Comparison of ENCODE assay signal across 23 mouse cellular contexts in genomic region chr17:26437089-26437815, GRCm38 (mm10). TPM values are rescaled to one million over a fixed set of nuclear protein-coding genes. Genes with fewer than 3 reads are reported as not detected.
DNase-seq lines count a peak whose midpoint lies in the region; ATAC-seq and TF ChIP-seq lines count a peak whose summit lies in the region.
"Had no signal": no experiment of that assay in that cellular context is flagged by ENCODE, and none has a peak within 500 bp of the region (broad histone marks: within the 10 kb centered on the region; RNA-seq: fewer than 3 reads in every experiment).

No protein-coding gene starts in this region.

- TF ChIP-seq POLR2A in spleen, adult 2 months (IDR thresholded peaks at IDR 0.05; ENCODE audit: low read depth, low read length) = no peak

- no peak overlapping the region for H3K4me2 ChIP-seq in hindbrain, postnatal 0 days (ENCODE audit: low read depth, low read length)
- H3K4me2 ChIP-seq: heart, embryonic 11.5 days; kidney, embryonic 15.5 days; liver, embryonic 13.5 days; lung, embryonic 14.5 days; midbrain, embryonic 13.5 days; neural tube, embryonic 12.5 days had no signal

- H3K9ac ChIP-seq in hindbrain, postnatal 0 days (replicated peaks; ENCODE audit: low read length) = no peak overlapping the region
- H3K9ac ChIP-seq: forebrain, postnatal 0 days; kidney, embryonic 15.5 days; liver, embryonic 13.5 days; lung, embryonic 14.5 days; midbrain, embryonic 13.5 days; neural tube, embryonic 12.5 days had no signal

- H3K4me3 ChIP-seq in spleen, adult 2 months (ENCODE audit: extremely low read depth, insufficient read depth, insufficient read length) = no peak overlapping the region
- no peak overlapping the region for H3K4me3 ChIP-seq in macrophage (ENCODE audit: inconsistent target)
- no peak overlapping the region for H3K4me3 ChIP-seq in embryonic facial prominence, embryonic 10.5 days
- H3K4me3 ChIP-seq in hindbrain, postnatal 0 days (ENCODE audit: low read length) = no peak overlapping the region
- H3K4me3 ChIP-seq: kidney, embryonic 15.5 days; liver, embryonic 13.5 days; midbrain, embryonic 13.5 days; neural tube, embryonic 12.5 days had no signal

- TF ChIP-seq CTCF in spleen, adult 2 months (IDR thresholded peaks at IDR 0.05; ENCODE audit: extremely low read depth, insufficient read depth, insufficient read length, insufficient replicate concordance) = no peak
- no peak for TF ChIP-seq CTCF in hindbrain, postnatal 0 days (IDR thresholded peaks at IDR 0.05; ENCODE audit: low read depth)

- no peaks in the 10 kb centered on the region for H3K36me3 ChIP-seq in spleen, adult 2 months (ENCODE audit: control insufficient read depth, insufficient read depth, low read length)
- no peaks in the 10 kb centered on the region for H3K36me3 ChIP-seq in macrophage (ENCODE audit: inconsistent target)
- H3K36me3 ChIP-seq in embryonic facial prominence, embryonic 10.5 days (replicated peaks) = no peaks in the 10 kb centered on the region
- peaks cover 15% of the 10 kb centered on the region for H3K36me3 ChIP-seq in hindbrain, postnatal 0 days (ENCODE audit: insufficient read depth, low read length)
- H3K36me3 ChIP-seq: G1E; liver, embryonic 13.5 days had no signal

- H3K27ac ChIP-seq in spleen, adult 2 months (ENCODE audit: insufficient read depth, low read length) = peak overlapping the region; percentile 68
- peak overlapping the region; percentile 86 for H3K27ac ChIP-seq in macrophage
- H3K27ac ChIP-seq in embryonic facial prominence, embryonic 10.5 days (replicated peaks) = no peak overlapping the region
- no peak overlapping the region for H3K27ac ChIP-seq in hindbrain, postnatal 0 days
- H3K27ac ChIP-seq: kidney, embryonic 15.5 days; liver, embryonic 13.5 days; midbrain, embryonic 13.5 days; neural tube, embryonic 12.5 days had no signal

- no peaks in the 10 kb centered on the region for H3K9me3 ChIP-seq in embryonic facial prominence, embryonic 10.5 days
- H3K9me3 ChIP-seq in hindbrain, postnatal 0 days (ENCODE audit: low read length) = no peaks in the 10 kb centered on the region
- H3K9me3 ChIP-seq: kidney, embryonic 15.5 days; liver, embryonic 13.5 days; midbrain, embryonic 13.5 days; neural tube, embryonic 12.5 days had no signal

- no peaks in the 10 kb centered on the region for H3K27me3 ChIP-seq in spleen, adult 2 months (ENCODE audit: control insufficient read depth, insufficient read depth, low read length)
- H3K27me3 ChIP-seq in embryonic facial prominence, embryonic 10.5 days (replicated peaks; ENCODE audit: low read depth, poor library complexity, severe bottlenecking) = peaks cover 88% of the 10 kb centered on the region
- H3K27me3 ChIP-seq in hindbrain, postnatal 0 days (ENCODE audit: insufficient read depth, low read length) = no peaks in the 10 kb centered on the region

- no peaks in the 10 kb centered on the region for H3K79me2 ChIP-seq in macrophage (ENCODE audit: inconsistent target)

- peak; percentile 35 for DNase-seq in layer of hippocampus, adult 11-12 months (ENCODE audit: low spot score)
- DNase-seq in layer of hippocampus, postnatal 10 days (ENCODE audit: low spot score in 2 of 2) = no peak
- DNase-seq in spleen, adult 2 months (ENCODE audit: low read depth in 1 of 2, low spot score in 2 of 2) = no peak
- no peak for DNase-seq in spleen, postnatal 10 days (ENCODE audit: low spot score in 2 of 2)
- DNase-seq in embryonic facial prominence, embryonic 10.5 days (ENCODE audit: low spot score) = no peak
- DNase-seq in hindbrain, postnatal 0 days (ENCODE audit: low spot score) = no peak
- DNase-seq: adrenal gland, adult 2 months; cerebellum, adult 9-10 months; forebrain, postnatal 0 days; kidney, postnatal 36 days; liver, embryonic 13.5 days; lung, embryonic 14.5 days; retina, postnatal 1 day; right cerebral cortex, postnatal 25 days; spleen, adult 18-20 months; thymus, postnatal 14 days had no signal

- no peaks in the 10 kb centered on the region for H3K4me1 ChIP-seq in spleen, adult 2 months (ENCODE audit: control insufficient read depth, insufficient read depth, insufficient read length)
- peaks cover 12% of the 10 kb centered on the region for H3K4me1 ChIP-seq in embryonic facial prominence, embryonic 10.5 days
- H3K4me1 ChIP-seq in hindbrain, postnatal 0 days (ENCODE audit: insufficient read depth, low read length) = peaks cover 3% of the 10 kb centered on the region; the same call in 1 of the 2 replicates
- H3K4me1 ChIP-seq: liver, embryonic 13.5 days had no signal

- no peak for ATAC-seq in hindbrain, postnatal 0 days
- ATAC-seq: forebrain, postnatal 0 days; intestine, postnatal 0 days; midbrain, embryonic 13.5 days had no signal

- 74% methylated on average over 14 of the region's 14 CpGs for WGBS in spleen, adult 2 months
- WGBS in macrophage (ENCODE audit: missing documents) = 33% methylated on average over 13 of the region's 14 CpGs
- 87% methylated on average over 14 of the region's 14 CpGs for WGBS in embryonic facial prominence, embryonic 10.5 days
- WGBS in hindbrain, postnatal 0 days = 88% methylated on average over 14 of the region's 14 CpGs

RNA-seq across cellular contexts. Expression of gene Neurl1b, which starts 22.6 kb away (rescaled TPM):
- 10 to 100 TPM; 87.9 to 88.7 TPM for total RNA-seq in layer of hippocampus, postnatal 10 days (2021)
- 7.9 and 14.5 TPM in 2 replicates for polyA plus RNA-seq in spleen, adult 2 months (2012; rRNA removed)
- total RNA-seq in macrophage (2018; cell fraction: chromatin; rRNA removed) = 1 to 10 TPM in 5 of 26 experiments, under 1 TPM in 19, not detected in 2; 0.12 to 4.1 (median 0.45) TPM
- total RNA-seq in macrophage (2018; cell fraction: cytosol; rRNA removed) = 1 to 10 TPM in 14 of 26 experiments, under 1 TPM in 12; 0.24 to 1.9 (median 1.1) TPM
- total RNA-seq in macrophage (2018; cell fraction: nucleus; rRNA removed) = 1 to 10 TPM in 9 of 26 experiments, under 1 TPM in 16, not detected in 1; 0.17 to 2.0 (median 0.66) TPM
- 0.46 to 0.47 TPM (median 0.46 TPM) in 3 replicates for polyA plus RNA-seq in macrophage (2018)
- 0.16 TPM in 2 replicates for polyA plus RNA-seq in embryonic facial prominence, embryonic 10.5 days (2016; fragmentation: Nextera tagmentation; extraction: Ambion mirVana)
- 60.4 and 67.5 TPM in 2 replicates for total RNA-seq in hindbrain, postnatal 0 days (2014; rRNA removed)
- 1.7 and 2.1 TPM in 2 replicates for polyA plus RNA-seq in hindbrain, postnatal 0 days (2015; fragmentation: Nextera tagmentation; extraction: Ambion mirVana)
- polyA plus RNA-seq: G1E had no signal

Comparison
In these comparisons a context has a peak if more than half of its experiments do, and no peak if none do; other contexts are left out.
1. H3K27ac ChIP-seq: peak in spleen, adult 2 months (single experiment) and macrophage (single experiment); none in embryonic facial prominence, embryonic 10.5 days (single experiment) and hindbrain, postnatal 0 days (single experiment).